Mouse (Mus musculus) CH12.LX (cell line): ENCODE data around the gene Sptbn1. TPM values are rescaled to one million over a fixed set of nuclear protein-coding genes. Genes with fewer than 3 reads are reported as not detected.

Source experiments
- DNase-seq: peaks from one replicate; pipeline ENCODE4 v3.0.0-alpha.2; 2013; ENCODE audit errors: extremely low read depth
- H3K27ac ChIP-seq: 2 replicates; pipeline ENCODE4 v1.5.1; 2012; ENCODE audit warnings: low read depth, mild to moderate bottlenecking, control low read depth, moderate library complexity; ENCODE audit not compliant: insufficient read depth
- H3K27me3 ChIP-seq: replicated peaks from 2 replicates; pipeline ENCODE3; 2012; ENCODE audit warnings: inconsistent platforms
- H3K36me3 ChIP-seq, 2 experiments: replicated peaks in 1 of 2; 2 replicates each; pipeline versions ENCODE3 to v1.6.1; 2012; ENCODE audit warnings: inconsistent platforms in 1 of 2, low read length in 1 of 2, mild to moderate bottlenecking in 1 of 2, mixed read lengths in 1 of 2, moderate library complexity in 1 of 2; ENCODE audit not compliant: control insufficient read depth in 1 of 2, insufficient read depth in 1 of 2
- H3K4me1 ChIP-seq, 2 experiments: 2 replicates each; pipeline ENCODE4 v1.6.1; 2012; ENCODE audit warnings: inconsistent platforms in 1 of 2, moderate library complexity in 1 of 2; ENCODE audit not compliant: insufficient read depth in 2 of 2, control insufficient read depth in 1 of 2
- H3K4me2 ChIP-seq: 2 replicates; pipeline ENCODE4 v1.6.1; 2012; ENCODE audit warnings: low read depth, mild to moderate bottlenecking, control low read depth; ENCODE audit not compliant: poor library complexity, insufficient read depth, severe bottlenecking
- H3K4me3 ChIP-seq, 3 experiments: fragments of 150-350 bp in 1 of 3; sonication (generic) in 1 of 3; replicated peaks in 1 of 3; 2 replicates each; pipeline versions ENCODE3 to v1.5.1; 2011 to 2012; ENCODE audit warnings: low read depth in 2 of 3, low read length in 2 of 3, mild to moderate bottlenecking in 2 of 3, moderate library complexity in 2 of 3, control low read depth in 1 of 3, improper control_type of control experiment in 1 of 3, inconsistent platforms in 1 of 3, mixed read lengths in 1 of 3; ENCODE audit not compliant: poor library complexity in 1 of 3
- H3K79me2 ChIP-seq: replicated peaks from 2 replicates; pipeline ENCODE4 v1.6.1; 2012; ENCODE audit warnings: mild to moderate bottlenecking, moderate library complexity; ENCODE audit not compliant: control insufficient read depth, poor library complexity, insufficient read depth, severe bottlenecking; ENCODE audit errors: extremely low read depth
- H3K9ac ChIP-seq: 2 replicates; pipeline ENCODE4 v1.6.1; 2012; ENCODE audit warnings: low read depth, mild to moderate bottlenecking, control low read depth, moderate library complexity; ENCODE audit not compliant: insufficient read depth
- H3K9me3 ChIP-seq: replicated peaks from 2 replicates; pipeline ENCODE3; 2012; ENCODE audit warnings: low read length, inconsistent platforms, mixed read lengths
- BHLHE40 ChIP-seq: IDR thresholded peaks from 2 replicates; pipeline ENCODE4 v1.6.1; 2011; ENCODE audit warnings: mild to moderate bottlenecking, low read depth, low read length, improper control_type of control experiment
- CTCF ChIP-seq, 2 experiments: IDR thresholded peaks in 1 of 2; conservative IDR thresholded peaks in 1 of 2; 2 replicates each; pipeline ENCODE4 v1.5.1; 2011 to 2012; ENCODE audit warnings: low read depth in 2 of 2, low read length in 2 of 2, improper control_type of control experiment in 1 of 2, inconsistent platforms in 1 of 2, mild to moderate bottlenecking in 1 of 2, moderate library complexity in 1 of 2
- IRF4 ChIP-seq: IDR thresholded peaks from 2 replicates; pipeline ENCODE4 v1.6.1; 2014; ENCODE audit warnings: low read depth, mild to moderate bottlenecking, inconsistent platforms, low read length, improper control_type of control experiment
- MAFK ChIP-seq: IDR thresholded peaks from 2 replicates; pipeline ENCODE4 v1.6.1; 2011; ENCODE audit warnings: low read length, improper control_type of control experiment; ENCODE audit not compliant: insufficient replicate concordance
- RAD21 ChIP-seq: IDR thresholded peaks from 2 replicates; pipeline ENCODE4 v1.6.1; 2011; ENCODE audit warnings: low read depth, mild to moderate bottlenecking, low read length, improper control_type of control experiment, moderate library complexity
- SMC3 ChIP-seq: IDR thresholded peaks from 2 replicates; pipeline ENCODE4 v1.6.1; 2011; ENCODE audit warnings: low read depth, low read length, improper control_type of control experiment
- ZC3H11A ChIP-seq: IDR thresholded peaks from 2 replicates; pipeline ENCODE4 v1.6.1; 2012; ENCODE audit warnings: low read depth, mild to moderate bottlenecking, inconsistent platforms, low read length, improper control_type of control experiment
- dilution Hi-C: fragments of 300-500 bp; cut with MboI; formaldehyde crosslinking; loops from 2 replicates; pipeline ENCODE4 v1.14.3; 2020; ENCODE audit warnings: low sequenced_read_pairs; ENCODE audit not compliant: extremely low pct_unique_long_range_greater_than_20kb, extremely low pct_ligation_motif_present
- in situ Hi-C: fragments of 300-500 bp; cut with MboI; formaldehyde crosslinking; loops from 3 replicates; pipeline ENCODE4 v1.14.3; 2019; ENCODE audit warnings: low sequenced_read_pairs, low pct_ligation_motif_present, low pct_unique_long_range_greater_than_20kb, mixed read lengths
- polyA plus RNA-seq: library from polyadenylated mRNA; unstranded; fragments of >175 nt; gene quantifications from 2 replicates; pipeline ENCODE4 v1.2.1, GENCODE M21; 2012; ENCODE audit warnings: low read depth; ENCODE audit not compliant: insufficient read length
- total RNA-seq, 2 experiments: library from RNA; depleted of rRNA; stranded (reverse); fragments of 300-350 nt in 1 of 2; fragments of >200 nt in 1 of 2; gene quantifications; 2 replicates each; pipeline ENCODE4 v1.2.3; 2012 to 2014

Gene Sptbn1
- total and polyA plus RNA-seq, 3 experiments = 38.2 to 54.7 (median 43.7) TPM

DNA sequence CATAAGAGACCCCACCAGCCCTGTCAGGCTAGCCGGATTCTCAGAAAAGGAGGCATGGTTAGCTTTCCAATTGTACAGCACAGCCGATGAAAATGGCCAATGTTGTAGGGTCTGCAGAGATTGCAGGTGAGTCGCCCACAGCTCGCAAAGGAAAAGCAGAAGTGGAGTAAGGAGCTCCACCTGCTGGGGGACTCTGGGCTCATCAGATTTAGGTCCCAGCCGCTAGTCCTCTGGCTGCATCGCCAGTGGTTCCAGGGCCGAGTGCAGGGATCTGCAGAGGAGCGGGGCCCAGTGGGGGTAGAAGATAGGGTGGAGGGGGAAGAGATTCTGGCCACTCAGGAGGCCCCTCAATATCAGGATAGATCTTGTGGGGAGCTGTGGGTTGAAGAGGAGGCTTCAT, 210.7 kb downstream of the Sptbn1 start:
- Histone ChIP-seq H3K27me3 (no peaks in the 10 kb centered on the region), H3K79me2 (no peaks in the 10 kb centered on the region), H3K4me2 (peak overlapping the region; percentile 60), H3K27ac (no peak overlapping the region), H3K36me3 (no peaks in the 10 kb centered on the region), H3K9me3 (no peaks in the 10 kb centered on the region), H3K9ac (peak overlapping the region; percentile 67), H3K4me3 (peak overlapping the region; percentile 35 to 54 (median 51)), H3K4me1 (peaks cover 10 to 33% of the 10 kb centered on the region in 2 experiments)
- dilution Hi-C loops (no loop called here), in situ Hi-C loops (loop anchor here (10.0 kb wide), 2 partner anchors 172 to 342 kb away; no protein-coding TSS in a partner anchor)
- TF ChIP-seq IRF4 (peak; percentile 35; the same call in 1 of the 2 replicates), ZC3H11A (peak; percentile 21; the same call in 1 of the 2 replicates), RAD21 (peak; percentile 84), SMC3 (peak; percentile 88), CTCF (conservative IDR thresholded peaks at IDR 0.05 in 1 of 2, IDR thresholded peaks at IDR 0.05 in 1 of 2; ENCODE audit: low read depth in 2 of 2, low read length in 2 of 2) (peak in 1 of 2 experiments; percentile 90; a peak in 2 of 4 replicates), MAFK (no peak), BHLHE40 (no peak)
- peak; percentile 75 for DNase-seq

Other genes starting within 250 kb of the Sptbn1 start
- gene Eml6, start 242.1 kb downstream of the Sptbn1 start, total RNA-seq (2012; rRNA removed) = 3.0 and 3.1 TPM in 2 replicates
- 3.2 TPM in 2 replicates for gene Eml6, start 242.1 kb downstream of the Sptbn1 start, total RNA-seq (2014; rRNA removed)
- 3.7 and 3.8 TPM in 2 replicates for gene Eml6, start 242.1 kb downstream of the Sptbn1 start, polyA plus RNA-seq
- not detected in 2 replicates for gene 4930505A04Rik, start 203.7 kb upstream of the Sptbn1 start, total RNA-seq (2012; rRNA removed)
- not detected in 2 replicates for gene 4930505A04Rik, start 203.7 kb upstream of the Sptbn1 start, total RNA-seq (2014; rRNA removed)
- 0.26 and 0.27 TPM in 2 replicates for gene 4930505A04Rik, start 203.7 kb upstream of the Sptbn1 start, polyA plus RNA-seq